Mouse (Mus musculus) adrenal gland, adult 8-10 months (tissue): Measurements from ENCODE around the gene Tssc4. TPM values are rescaled to one million over a fixed set of nuclear protein-coding genes. Genes with fewer than 3 reads are reported as not detected.

ENCODE experiments used
- DNase-seq: peaks from one replicate; pipeline ENCODE4 v3.0.0; 2022
- total RNA-seq, 4 experiments: library from RNA; stranded (reverse); gene quantifications; 2 replicates each; pipeline ENCODE4 v1.2.4; 2022

Gene Tssc4
- total RNA-seq, 4 experiments from 2014 or later: 26.5 to 36.9 (median 33.5) TPM

DNA sequence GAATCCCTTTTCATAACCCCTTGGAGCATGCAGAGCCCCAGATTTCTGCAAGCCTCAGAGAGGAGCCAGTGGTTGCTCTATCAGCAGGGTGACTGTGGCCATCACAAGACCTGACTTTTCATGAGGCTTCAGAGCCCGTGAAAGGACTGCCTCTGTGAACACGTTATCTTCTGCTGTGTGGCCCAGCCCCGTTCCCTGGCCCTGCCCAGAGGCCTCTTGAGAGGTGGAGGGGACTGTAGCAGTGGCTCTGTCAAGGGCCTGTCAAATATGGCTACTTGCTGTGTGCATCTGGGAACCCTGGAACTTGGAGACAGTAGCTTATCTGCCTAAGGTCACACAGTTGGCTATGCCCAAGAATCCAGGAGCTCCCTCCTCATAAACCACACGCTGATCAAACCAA lies 42.7 kb downstream of the Tssc4 start:
- no peak for DNase-seq

DNA sequence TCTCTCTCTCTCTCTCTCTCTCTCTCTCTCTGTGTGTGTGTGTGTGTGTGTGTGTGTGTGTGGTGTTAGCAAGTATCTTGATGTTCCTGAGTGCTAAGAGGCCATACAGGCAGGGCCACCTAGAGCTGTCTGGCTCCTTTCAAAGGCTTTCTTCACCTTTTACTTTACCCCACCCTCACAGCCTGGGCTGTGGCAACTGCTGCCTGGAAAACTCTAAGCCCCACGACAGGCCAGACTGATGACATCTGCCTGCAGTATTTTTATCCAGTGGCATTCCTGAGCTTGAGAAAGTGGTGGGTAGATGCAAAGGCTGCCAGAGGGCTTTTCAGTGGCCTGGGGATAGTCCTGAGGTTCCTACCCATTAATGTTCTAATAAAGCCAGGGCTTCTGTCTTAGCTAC lies 43.3 kb downstream of the Tssc4 start:
- DNase-seq: no peak

DNA sequence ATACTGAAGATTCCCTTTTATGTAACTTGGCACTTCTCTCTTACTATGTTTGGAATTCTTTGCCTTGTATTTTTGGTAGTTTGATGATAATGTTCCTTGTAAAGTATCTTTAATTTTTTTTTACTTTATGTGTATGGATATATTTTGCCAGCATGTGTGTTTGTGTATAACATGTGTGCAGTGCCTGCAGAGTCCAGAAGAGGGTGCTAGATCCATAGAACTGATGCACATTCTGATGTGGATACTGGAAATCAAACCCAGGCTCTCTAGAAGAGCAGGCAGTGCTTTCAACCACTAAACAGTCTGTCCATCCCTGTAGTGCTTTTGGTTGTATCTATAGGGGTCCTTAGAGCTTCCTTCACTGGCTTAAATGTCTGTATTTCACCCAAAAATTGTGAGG lies 45.7 kb downstream of the Tssc4 start:
- DNase-seq: no peak

DNA sequence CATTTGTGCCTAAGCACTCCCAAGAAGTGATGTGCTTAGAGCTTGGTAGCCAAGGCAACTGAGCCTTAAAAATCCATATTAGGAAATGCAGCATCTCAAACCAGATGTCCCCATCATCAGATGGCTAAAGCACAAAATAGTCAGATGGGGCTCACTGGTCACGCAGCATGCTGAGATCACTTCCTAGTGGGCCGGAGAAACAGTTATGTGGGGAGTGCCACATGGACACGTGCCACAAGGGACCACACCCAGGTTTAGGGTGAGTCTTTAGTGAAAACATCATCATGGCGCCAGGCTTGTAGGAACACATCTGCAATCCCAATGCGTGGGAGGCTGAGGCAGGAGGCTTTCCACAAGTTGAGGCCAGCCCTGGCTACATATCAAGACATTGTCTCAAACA lies 47.5 kb downstream of the Tssc4 start:
- DNase-seq: no peak

DNA sequence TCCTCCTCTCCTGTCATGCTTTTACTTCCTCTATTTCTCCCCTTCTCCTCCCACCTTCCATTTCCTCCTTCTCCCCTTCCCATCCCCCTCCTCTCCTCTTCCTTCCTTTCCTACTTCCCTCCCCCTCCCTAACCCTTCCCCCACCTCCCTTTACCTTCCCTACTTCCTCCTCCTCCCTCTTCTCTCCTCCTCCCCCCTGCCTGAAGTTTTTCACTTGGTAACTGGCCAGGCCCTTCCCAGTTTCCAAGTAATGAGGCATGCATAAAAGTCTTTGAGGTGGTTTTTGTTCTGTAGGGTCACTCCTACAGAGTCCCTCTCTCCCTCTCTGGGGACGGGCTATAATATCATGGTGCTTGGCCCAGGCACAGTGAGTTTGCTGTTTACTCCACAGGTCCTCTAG lies 50.4 kb downstream of the Tssc4 start:
- DNase-seq: no peak

DNA sequence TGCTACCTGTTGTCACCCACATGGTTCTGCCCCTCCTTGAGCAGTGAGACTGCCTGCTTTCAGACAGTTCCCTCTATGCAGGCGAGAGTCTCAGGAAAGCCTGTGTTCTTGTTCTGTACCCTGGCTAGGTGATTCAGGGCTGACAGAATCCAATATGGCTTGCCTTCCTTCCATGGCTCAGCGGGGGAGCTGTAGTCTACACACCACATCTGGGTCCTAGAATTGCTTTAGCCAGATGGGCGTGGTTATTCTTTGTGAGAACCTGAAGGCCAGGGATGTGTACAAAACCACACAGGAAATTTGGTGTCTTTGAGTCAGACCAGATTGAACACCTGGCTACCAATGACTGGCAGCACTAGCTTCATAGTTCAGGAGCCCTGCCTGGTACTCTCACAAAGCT lies 50.8 kb downstream of the Tssc4 start:
- no peak for DNase-seq

Other genes with a start within 250 kb of the Tssc4 start
- 1,000 to 10,000 TPM in 1 of 4 experiments, 100 to 1,000 TPM in 3; 646 to 1,053 (median 762) TPM for gene Th, start 138.1 kb upstream of the Tssc4 start, total RNA-seq
- 1 to 10 TPM in 1 of 4 experiments, under 1 TPM in 1, not detected in 2; 0.75 to 2.0 TPM for gene Ascl2, start 100.0 kb upstream of the Tssc4 start, total RNA-seq
- gene Tspan32, start 64.2 kb upstream of the Tssc4 start, total RNA-seq: 1 to 10 TPM; 1.1 to 2.3 (median 1.7) TPM
- gene Cd81, start 16.5 kb upstream of the Tssc4 start, total RNA-seq: 100 to 1,000 TPM; 689 to 780 (median 728) TPM
- under 1 TPM; 0.17 to 0.32 (median 0.27) TPM for gene Trpm5, start 25.4 kb downstream of the Tssc4 start, total RNA-seq
- 10 to 100 TPM in 2 of 4 experiments, 1 to 10 TPM in 2; 3.7 to 14.9 (median 9.0) TPM for gene Kcnq1, start 37.1 kb downstream of the Tssc4 start, total RNA-seq